Mouse (Mus musculus) left cerebral cortex, postnatal 25 days (tissue): ENCODE results near the gene Fancd2. TPM values are rescaled to one million over a fixed set of nuclear protein-coding genes. Genes with fewer than 3 reads are reported as not detected.

Experiments used
- DNase-seq, 2 experiments: peaks; one replicate each; pipeline ENCODE4 v3.0.0; 2022; ENCODE audit warnings: low spot score in 2 of 2, mixed read lengths in 1 of 2
- intact Hi-C: fragments of 180-260 bp; cut with DNase I; formaldehyde crosslinking; loops from one replicate; pipeline ENCODE4 v1.15.1; 2025
- total RNA-seq, 2 experiments: library from RNA; stranded (reverse); gene quantifications; 2 replicates each; pipeline ENCODE4 v1.2.3; 2021

Gene Fancd2
- 1 to 10 TPM; 1.9 to 2.1 TPM for total RNA-seq

GRCm38 (mm10) chr6:113530932-113531839 lies at the start of gene Fancd2, which contains the start of gene Emc3:
Gene Fancd2, plus strand, starts transcription at chr6:113531682.
Gene Emc3, minus strand, starts transcription at chr6:113531652.
- peak; percentile 92 to 93 for DNase-seq
- intact Hi-C loops, result loop anchor here (5.0 kb wide), 2 partner anchors 79 to 91 kb away; partner anchors contain the start of gene Vhl

GRCm38 (mm10) chr6:113482477-113483099 lies 48.9 kb upstream of the Fancd2 start:
- DNase-seq, result peak; percentile 41 to 54
- intact Hi-C loops, result no loop called here

- intact Hi-C loops, result no loop called here
- peak; percentile 94 to 97 for DNase-seq
Measured at GRCm38 (mm10) chr6:113483100-113483615, 48.3 kb upstream of the Fancd2 start, which contains the start of gene Creld1. Gene Creld1, plus strand, starts transcription at chr6:113483297.

GRCm38 (mm10) chr6:113483729-113484128 lies 47.8 kb upstream of the Fancd2 start:
- peak in 1 of 2 experiments; percentile 35 for DNase-seq
- intact Hi-C loops, result no loop called here

- intact Hi-C loops, result no loop called here
- no peak for DNase-seq
Measured at GRCm38 (mm10) chr6:113487125-113487576, 44.3 kb upstream of the Fancd2 start.

GRCm38 (mm10) chr6:113489410-113489809 lies 42.1 kb upstream of the Fancd2 start:
- DNase-seq, result no peak
- intact Hi-C loops, result no loop called here

GRCm38 (mm10) chr6:113492101-113492864 lies 39.2 kb upstream of the Fancd2 start:
- intact Hi-C loops, result no loop called here
- DNase-seq, result peak; percentile 71 to 79

- DNase-seq, result peak; percentile 65 to 74
- intact Hi-C loops, result no loop called here
Measured at GRCm38 (mm10) chr6:113494258-113494788, 37.2 kb upstream of the Fancd2 start.

GRCm38 (mm10) chr6:113495071-113495675 lies 36.3 kb upstream of the Fancd2 start:
- no peak for DNase-seq

GRCm38 (mm10) chr6:113499346-113499745 lies 32.1 kb upstream of the Fancd2 start:
- DNase-seq, result no peak
- intact Hi-C loops, result no loop called here

More at GRCm38 (mm10) chr6:113495071-113495675, 36.3 kb upstream of the Fancd2 start:
- intact Hi-C loops, result no loop called here

GRCm38 (mm10) chr6:113501388-113502084 lies 29.9 kb upstream of the Fancd2 start, which contains the start of gene Prrt3:
Gene Prrt3, minus strand, starts transcription at chr6:113501931.
- intact Hi-C loops, result loop anchor here (2.0 kb wide), 1 partner anchor 111 kb away; no protein-coding TSS in a partner anchor

GRCm38 (mm10) chr6:113502801-113503200 lies 28.7 kb upstream of the Fancd2 start:
- intact Hi-C loops, result no loop called here
- DNase-seq, result no peak

More at GRCm38 (mm10) chr6:113501388-113502084, 29.9 kb upstream of the Fancd2 start, which contains the start of gene Prrt3:
- DNase-seq, result peak; percentile 82 to 90

- intact Hi-C loops, result no loop called here
- no peak for DNase-seq
Measured at GRCm38 (mm10) chr6:113505689-113506088, 25.8 kb upstream of the Fancd2 start.

GRCm38 (mm10) chr6:113507130-113507529 lies 24.4 kb upstream of the Fancd2 start:
- DNase-seq, result no peak
- intact Hi-C loops, result no loop called here

- DNase-seq, result no peak
- intact Hi-C loops, result no loop called here
Measured at GRCm38 (mm10) chr6:113508272-113508946, 23.1 kb upstream of the Fancd2 start.

- no peak for DNase-seq
- intact Hi-C loops, result no loop called here
Measured at GRCm38 (mm10) chr6:113508947-113509280, 22.6 kb upstream of the Fancd2 start.

- intact Hi-C loops, result no loop called here
Measured at GRCm38 (mm10) chr6:113513944-113514343, 17.5 kb upstream of the Fancd2 start.

GRCm38 (mm10) chr6:113514600-113514999 lies 16.9 kb upstream of the Fancd2 start:
- intact Hi-C loops, result no loop called here
- no peak for DNase-seq

More at GRCm38 (mm10) chr6:113513944-113514343, 17.5 kb upstream of the Fancd2 start:
- DNase-seq, result no peak
